Mouse (Mus musculus) stomach, postnatal 0 days (tissue): ENCODE data around the gene Gltp.
A peak's percentile ranks its signal among the peaks of the same experiment; 100 is the strongest.

ENCODE experiments used
- CTCF ChIP-seq: IDR thresholded peaks from 2 replicates; pipeline ENCODE4 v1.5.1; 2016; ENCODE audit warnings: antibody characterized with exemption, low read depth, mild to moderate bottlenecking, moderate library complexity
- EP300 ChIP-seq: optimal IDR thresholded peaks from 2 replicates; pipeline ENCODE3; 2016; ENCODE audit warnings: antibody characterized with exemption

- TF ChIP-seq CTCF (peak; percentile 55), EP300 (no peak)
Measured at GRCm38 (mm10) chr5:114695775-114696174, 5.0 kb upstream of the Gltp start.
